Mouse (Mus musculus): ENCODE measurements at regions not wholly inside any gene's neighbourhood (a gene's known extent, or its start where the extent isn't known, plus 50 kb on each side); places are given as distances from the start of the nearest gene placed in this dataset.

DNA sequence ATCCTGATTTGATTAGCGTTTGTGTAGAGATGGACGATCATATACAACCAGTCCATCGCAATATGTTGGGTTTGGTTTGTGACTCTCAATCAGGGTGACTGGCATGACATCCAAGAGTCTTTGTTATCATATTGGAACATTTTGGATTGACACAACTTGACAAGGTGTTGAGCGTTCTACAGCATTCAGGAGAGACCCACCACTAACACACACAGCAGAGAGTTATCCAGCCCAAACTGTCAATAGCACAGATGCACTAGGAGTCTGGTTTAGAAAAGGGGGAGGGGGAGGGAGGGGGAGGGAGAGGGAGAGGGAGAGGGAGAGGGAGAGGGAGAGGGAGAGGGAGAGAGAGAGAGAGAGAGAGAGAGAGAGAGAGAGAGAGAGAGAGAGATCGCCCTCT is 144.5 kb downstream of the Psat1 start:
- WGBS, result 41% methylated on average over 5 of the region's 5 CpGs
- H3K27ac ChIP-seq (ENCODE audit: insufficient read depth, low read depth, low read length), result no peak overlapping the region
- TF ChIP-seq CTCF (IDR thresholded peaks at IDR 0.05; ENCODE audit: insufficient read depth, low read depth, low read length) (no peak), POLR2A (IDR thresholded peaks at IDR 0.05; ENCODE audit: insufficient read depth, low read depth, low read length) (no peak)

GRCm38 (mm10) chr19:15801811-15802486 is 145.2 kb downstream of the Psat1 start:
- Histone ChIP-seq H3K27ac (ENCODE audit: insufficient read depth, low read depth, low read length) (peak overlapping the region; percentile 34; the same call in 1 of the 2 replicates), H3K4me1 (ENCODE audit: control insufficient read depth, insufficient read depth, low read length) (peaks cover 5% of the 10 kb centered on the region; the same call in 1 of the 2 replicates), H3K4me3 (ENCODE audit: insufficient read depth, low read depth, low read length) (peak overlapping the region; percentile 26; the same call in 1 of the 2 replicates)
- WGBS, result 3% methylated on average over 17 of the region's 17 CpGs
- TF ChIP-seq CTCF (IDR thresholded peaks at IDR 0.05; ENCODE audit: insufficient read depth, low read depth, low read length) (peak; percentile 38; the same call in 1 of the 2 replicates), POLR2A (IDR thresholded peaks at IDR 0.05; ENCODE audit: insufficient read depth, low read depth, low read length) (no peak)

More for the DNA sequence above, 144.5 kb downstream of the Psat1 start:
- Histone ChIP-seq H3K4me1 (ENCODE audit: control insufficient read depth, insufficient read depth, low read length) (peaks cover 5% of the 10 kb centered on the region; the same call in 1 of the 2 replicates), H3K4me3 (ENCODE audit: insufficient read depth, low read depth, low read length) (no peak overlapping the region)

DNA sequence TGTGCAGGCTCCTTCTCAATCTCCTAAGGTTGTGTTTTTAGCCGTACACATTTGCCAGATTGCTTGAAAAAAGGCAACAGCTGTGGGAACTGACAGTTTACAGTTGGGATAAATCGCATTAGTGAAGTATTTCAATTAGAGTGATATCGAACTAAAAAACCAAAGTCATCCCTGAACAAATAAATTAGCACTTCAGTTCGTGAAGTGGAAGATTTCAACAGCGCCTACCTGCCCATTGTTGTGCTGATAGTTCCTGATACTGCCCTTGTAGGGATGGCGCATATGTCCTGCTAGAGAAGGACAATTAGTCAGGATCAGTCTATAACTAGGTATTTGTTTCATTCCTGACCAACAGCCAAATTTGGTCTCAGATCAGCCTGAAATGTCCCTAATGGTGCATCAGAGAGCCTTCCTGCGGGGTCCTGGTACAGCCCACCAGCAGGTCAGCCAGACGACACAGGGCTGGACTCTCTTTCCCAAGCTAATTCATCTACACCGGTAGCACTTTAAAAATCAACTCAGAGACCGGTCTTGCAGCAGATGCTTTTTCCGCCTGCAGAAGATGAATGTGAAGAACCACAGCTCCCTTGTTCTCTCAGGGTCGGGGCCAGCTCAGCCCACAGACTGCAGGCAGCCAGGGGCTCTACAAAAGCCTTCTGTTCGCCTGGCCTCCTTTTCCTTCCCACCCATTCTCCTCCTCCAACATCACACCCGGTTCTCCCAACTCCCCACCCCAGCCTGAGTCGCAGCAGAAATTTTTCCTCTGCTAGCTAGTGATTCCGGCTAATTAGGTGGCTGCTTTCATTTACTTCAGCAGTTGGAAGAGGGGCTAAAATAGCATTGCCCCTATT is 146.1 kb downstream of the Psat1 start:
- WGBS, result 15% methylated on average over 16 of the region's 16 CpGs
- 0 out of 2 replicates have a peak overlapping the region, but pooled peaks have one; percentile 4 for H3K27ac ChIP-seq (ENCODE audit: insufficient read depth, low read depth, low read length)
- no peak for TF ChIP-seq POLR2A (IDR thresholded peaks at IDR 0.05; ENCODE audit: insufficient read depth, low read depth, low read length)
- no peak for TF ChIP-seq CTCF (IDR thresholded peaks at IDR 0.05; ENCODE audit: insufficient read depth, low read depth, low read length)
- peaks cover 5% of the 10 kb centered on the region; the same call in 1 of the 2 replicates for H3K4me1 ChIP-seq (ENCODE audit: control insufficient read depth, insufficient read depth, low read length)
- peak overlapping the region; percentile 18; the same call in 1 of the 2 replicates for H3K4me3 ChIP-seq (ENCODE audit: insufficient read depth, low read depth, low read length)

DNA sequence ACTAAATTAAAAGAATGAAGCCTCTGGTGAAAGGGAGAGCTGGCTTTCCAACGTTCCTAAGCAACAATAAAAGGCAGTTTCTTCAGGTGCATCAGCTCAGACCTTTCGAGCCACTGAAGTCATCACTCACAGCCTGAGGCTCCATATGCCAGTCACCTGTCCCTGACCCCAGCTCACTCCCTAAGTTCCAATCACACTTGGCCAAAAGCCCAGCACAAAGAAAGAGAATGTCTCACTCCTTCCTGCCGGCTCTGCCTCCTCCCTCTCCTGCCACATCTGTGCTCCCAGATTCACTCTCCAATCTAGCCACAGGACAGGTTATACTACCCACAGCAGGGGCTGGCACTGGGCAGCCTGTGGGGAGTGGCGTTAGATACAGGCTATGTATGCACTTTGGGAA is 150.7 kb downstream of the Psat1 start:
- Histone ChIP-seq H3K27ac (ENCODE audit: insufficient read depth, low read depth, low read length) (no peak overlapping the region), H3K4me1 (ENCODE audit: control insufficient read depth, insufficient read depth, low read length) (peaks cover 4% of the 10 kb centered on the region; the same call in 1 of the 2 replicates), H3K4me3 (ENCODE audit: insufficient read depth, low read depth, low read length) (no peak overlapping the region)
- WGBS, result 70% methylated on average over 4 of the region's 4 CpGs
- TF ChIP-seq CTCF (IDR thresholded peaks at IDR 0.05; ENCODE audit: insufficient read depth, low read depth, low read length), result no peak
- no peak for TF ChIP-seq POLR2A (IDR thresholded peaks at IDR 0.05; ENCODE audit: insufficient read depth, low read depth, low read length)

DNA sequence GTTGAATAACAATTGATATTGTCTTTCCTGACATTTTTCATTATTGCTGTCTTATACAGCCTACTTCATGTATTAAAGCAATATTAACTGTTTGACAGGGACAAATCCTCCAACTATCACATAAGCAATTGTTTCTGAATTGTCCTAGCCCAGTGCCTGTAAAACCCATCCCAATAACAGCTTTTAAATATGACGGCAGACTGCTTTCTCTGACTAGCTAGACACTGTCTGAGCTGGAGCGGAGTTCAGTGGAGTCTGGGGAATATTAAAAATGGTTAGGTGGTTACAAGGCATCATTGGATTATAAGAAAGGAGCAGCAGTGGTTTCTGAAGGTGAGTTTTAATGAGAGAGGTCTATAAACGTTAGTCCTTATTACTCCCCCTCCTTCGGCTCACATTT is 155.2 kb downstream of the Psat1 start:
- TF ChIP-seq CTCF (IDR thresholded peaks at IDR 0.05; ENCODE audit: insufficient read depth, low read depth, low read length) (no peak), POLR2A (IDR thresholded peaks at IDR 0.05; ENCODE audit: insufficient read depth, low read depth, low read length) (no peak)
- H3K4me3 ChIP-seq (ENCODE audit: insufficient read depth, low read depth, low read length), result no peak overlapping the region
- H3K4me1 ChIP-seq (ENCODE audit: control insufficient read depth, insufficient read depth, low read length), result 0 out of 2 replicates have a peak, but pooled peaks cover 2% of the 10 kb centered on the region
- WGBS, result 91% methylated on average over 4 of the region's 4 CpGs
- H3K27ac ChIP-seq (ENCODE audit: insufficient read depth, low read depth, low read length), result no peak overlapping the region

GRCm38 (mm10) chr19:15791264-15791913 is 155.7 kb downstream of the Psat1 start:
- H3K4me3 ChIP-seq (ENCODE audit: insufficient read depth, low read depth, low read length), result no peak overlapping the region
- WGBS, result 78% methylated on average over 12 of the region's 12 CpGs
- H3K4me1 ChIP-seq (ENCODE audit: control insufficient read depth, insufficient read depth, low read length), result 0 out of 2 replicates have a peak, but pooled peaks cover 2% of the 10 kb centered on the region
- no peak for TF ChIP-seq CTCF (IDR thresholded peaks at IDR 0.05; ENCODE audit: insufficient read depth, low read depth, low read length)
- TF ChIP-seq POLR2A (IDR thresholded peaks at IDR 0.05; ENCODE audit: insufficient read depth, low read depth, low read length), result no peak
- H3K27ac ChIP-seq (ENCODE audit: insufficient read depth, low read depth, low read length), result no peak overlapping the region

- no peak overlapping the region for H3K27ac ChIP-seq (ENCODE audit: insufficient read depth, low read depth, low read length)
- no peak for TF ChIP-seq POLR2A (IDR thresholded peaks at IDR 0.05; ENCODE audit: insufficient read depth, low read depth, low read length)
- TF ChIP-seq CTCF (IDR thresholded peaks at IDR 0.05; ENCODE audit: insufficient read depth, low read depth, low read length), result no peak
- H3K4me1 ChIP-seq (ENCODE audit: control insufficient read depth, insufficient read depth, low read length), result 0 out of 2 replicates have a peak, but pooled peaks cover 2% of the 10 kb centered on the region
- no peak overlapping the region for H3K4me3 ChIP-seq (ENCODE audit: insufficient read depth, low read depth, low read length)
- 17% methylated on average over 13 of the region's 13 CpGs for WGBS
Observed at GRCm38 (mm10) chr19:15790620-15791263, 156.4 kb downstream of the Psat1 start.

- Histone ChIP-seq H3K4me3 (ENCODE audit: insufficient read depth, low read depth, low read length) (no peak overlapping the region), H3K4me1 (ENCODE audit: control insufficient read depth, insufficient read depth, low read length) (0 out of 2 replicates have a peak, but pooled peaks cover 2% of the 10 kb centered on the region), H3K27ac (ENCODE audit: insufficient read depth, low read depth, low read length) (no peak overlapping the region)
- 92% methylated on average over 5 of the region's 5 CpGs for WGBS
- TF ChIP-seq CTCF (IDR thresholded peaks at IDR 0.05; ENCODE audit: insufficient read depth, low read depth, low read length) (no peak), POLR2A (IDR thresholded peaks at IDR 0.05; ENCODE audit: insufficient read depth, low read depth, low read length) (no peak)
Observed at GRCm38 (mm10) chr19:15789741-15790140, 157.4 kb downstream of the Psat1 start.
